Mouse (Mus musculus) embryonic facial prominence, embryonic 13.5 days (tissue): ENCODE data around the gene Ppara. TPM values are rescaled to one million over a fixed set of nuclear protein-coding genes. Genes with fewer than 3 reads are reported as not detected.

Source experiments
- ATAC-seq: fragments of 200-750 bp; cut with Nextera tagmentation; 2 replicates; pipeline ENCODE4 v1.8.0; 2017; ENCODE audit warnings: low read depth; ENCODE audit not compliant: insufficient number of reproducible peaks, insufficient read depth, low FRiP score, low TSS enrichment
- H3K27ac ChIP-seq: fragments of 300-500 bp; sonication (generic); 2 replicates; pipeline ENCODE4 v1.5.1; 2015; ENCODE audit warnings: moderate library complexity, mild to moderate bottlenecking, inconsistent platforms
- H3K27me3 ChIP-seq: fragments of 300-500 bp; sonication (generic); 2 replicates; pipeline ENCODE4 v1.6.1; 2015; ENCODE audit warnings: mild to moderate bottlenecking, inconsistent platforms
- H3K36me3 ChIP-seq: fragments of 300-500 bp; sonication (generic); 2 replicates; pipeline ENCODE4 v1.6.1; 2015; ENCODE audit warnings: mild to moderate bottlenecking, inconsistent platforms
- H3K4me1 ChIP-seq: fragments of 300-500 bp; sonication (generic); 2 replicates; pipeline ENCODE4 v1.6.1; 2015; ENCODE audit warnings: inconsistent platforms
- H3K4me2 ChIP-seq: fragments of 300-500 bp; sonication (generic); 2 replicates; pipeline ENCODE4 v1.6.1; 2015; ENCODE audit warnings: moderate library complexity, mild to moderate bottlenecking, inconsistent platforms
- H3K4me3 ChIP-seq: fragments of 300-500 bp; sonication (generic); 2 replicates; pipeline ENCODE4 v1.5.1; 2015; ENCODE audit warnings: mild to moderate bottlenecking, inconsistent platforms
- H3K9ac ChIP-seq: fragments of 300-500 bp; sonication (generic); 2 replicates; pipeline ENCODE4 v1.6.1; 2015; ENCODE audit warnings: mild to moderate bottlenecking, inconsistent platforms
- H3K9me3 ChIP-seq: fragments of 300-500 bp; sonication (generic); 2 replicates; pipeline ENCODE4 v1.6.1; 2016; ENCODE audit warnings: inconsistent platforms
- WGBS: fragments of 180-500 bp; shearing (Covaris S2); methylation state at CpG from one replicate; pipeline ENCODE4 v1.1.7; 2015; ENCODE audit warnings: mixed read lengths; 5-methylcytosine and 5-hydroxymethylcytosine counted together
- polyA plus RNA-seq: library from polyadenylated mRNA; unstranded; fragments of >200 nt; fragmentation: Nextera tagmentation; extraction: Ambion mirVana; gene quantifications from 2 replicates; pipeline ENCODE4 v1.2.1, GENCODE M21; 2015

Ppara gene
- polyA plus RNA-seq, 1 experiment from 2014 or later, result 2.8 TPM

- Histone ChIP-seq H3K9me3 (no peaks in the 10 kb centered on the region), H3K9ac (no peak overlapping the region), H3K36me3 (no peaks in the 10 kb centered on the region), H3K27me3 (peaks cover 11% of the 10 kb centered on the region), H3K4me1 (peaks cover 20% of the 10 kb centered on the region), H3K27ac (no peak overlapping the region), H3K4me3 (no peak overlapping the region), H3K4me2 (no peak overlapping the region)
- ATAC-seq, result no peak
- WGBS, result 88% methylated on average over 9 of the region's 9 CpGs
Observed at GRCm38 (mm10) chr15:85713417-85713816, 21.4 kb upstream of the Ppara start.

GRCm38 (mm10) chr15:85715059-85715458 is 19.7 kb upstream of the Ppara start:
- WGBS, result 78% methylated on average over 3 of the region's 3 CpGs
- H3K9me3 ChIP-seq, result no peaks in the 10 kb centered on the region
- no peak overlapping the region for H3K4me3 ChIP-seq
- H3K36me3 ChIP-seq, result no peaks in the 10 kb centered on the region
- 0 out of 2 replicates have a peak, but pooled peaks have one; percentile 22 for ATAC-seq
- H3K27ac ChIP-seq, result no peak overlapping the region
- peaks cover 6% of the 10 kb centered on the region for H3K4me1 ChIP-seq
- peaks cover 11% of the 10 kb centered on the region for H3K27me3 ChIP-seq
- H3K9ac ChIP-seq, result no peak overlapping the region
- no peak overlapping the region for H3K4me2 ChIP-seq

- Histone ChIP-seq H3K4me1 (peaks cover 5% of the 10 kb centered on the region; the same call in 1 of the 2 replicates), H3K9ac (no peak overlapping the region), H3K36me3 (no peaks in the 10 kb centered on the region), H3K27ac (no peak overlapping the region), H3K9me3 (no peaks in the 10 kb centered on the region), H3K4me2 (no peak overlapping the region), H3K27me3 (peaks cover 11% of the 10 kb centered on the region), H3K4me3 (no peak overlapping the region)
- 9% methylated on average over 7 of the region's 7 CpGs for WGBS
- ATAC-seq, result 0 out of 2 replicates have a peak, but pooled peaks have one; percentile 15
Observed at GRCm38 (mm10) chr15:85716045-85716444, 18.7 kb upstream of the Ppara start.

- peaks cover 13% of the 10 kb centered on the region for H3K27me3 ChIP-seq
- no peak overlapping the region for H3K9ac ChIP-seq
- no peak overlapping the region for H3K27ac ChIP-seq
- H3K4me3 ChIP-seq, result no peak overlapping the region
- H3K36me3 ChIP-seq, result no peaks in the 10 kb centered on the region
- H3K9me3 ChIP-seq, result no peaks in the 10 kb centered on the region
- no peak for ATAC-seq
- H3K4me1 ChIP-seq, result peaks cover 5% of the 10 kb centered on the region; the same call in 1 of the 2 replicates
- H3K4me2 ChIP-seq, result no peak overlapping the region
- 75% methylated on average over 5 of the region's 5 CpGs for WGBS
Observed at GRCm38 (mm10) chr15:85716591-85716990, 18.2 kb upstream of the Ppara start.

- peaks cover 5% of the 10 kb centered on the region; the same call in 1 of the 2 replicates for H3K4me1 ChIP-seq
- H3K4me3 ChIP-seq, result no peak overlapping the region
- no peaks in the 10 kb centered on the region for H3K36me3 ChIP-seq
- H3K4me2 ChIP-seq, result no peak overlapping the region
- WGBS, result 68% methylated on average over 4 of the region's 4 CpGs
- no peaks in the 10 kb centered on the region for H3K9me3 ChIP-seq
- H3K27me3 ChIP-seq, result peaks cover 15% of the 10 kb centered on the region
- H3K27ac ChIP-seq, result no peak overlapping the region
- ATAC-seq, result no peak
- H3K9ac ChIP-seq, result no peak overlapping the region
Observed at GRCm38 (mm10) chr15:85717008-85717407, 17.8 kb upstream of the Ppara start.

GRCm38 (mm10) chr15:85717800-85718199 is 17.0 kb upstream of the Ppara start:
- H3K27me3 ChIP-seq, result peaks cover 17% of the 10 kb centered on the region
- no peak for ATAC-seq
- H3K4me2 ChIP-seq, result no peak overlapping the region
- H3K4me3 ChIP-seq, result no peak overlapping the region
- 81% methylated on average over 2 of the region's 2 CpGs for WGBS
- H3K4me1 ChIP-seq, result 0 out of 2 replicates have a peak, but pooled peaks cover 1% of the 10 kb centered on the region
- H3K9ac ChIP-seq, result no peak overlapping the region
- H3K27ac ChIP-seq, result no peak overlapping the region
- H3K36me3 ChIP-seq, result no peaks in the 10 kb centered on the region
- H3K9me3 ChIP-seq, result no peaks in the 10 kb centered on the region

- WGBS, result 76% methylated on average over 7 of the region's 7 CpGs
- Histone ChIP-seq H3K4me2 (no peak overlapping the region), H3K36me3 (no peaks in the 10 kb centered on the region), H3K27me3 (peaks cover 17% of the 10 kb centered on the region), H3K9me3 (no peaks in the 10 kb centered on the region), H3K27ac (no peak overlapping the region), H3K9ac (no peak overlapping the region), H3K4me3 (no peak overlapping the region), H3K4me1 (no peaks in the 10 kb centered on the region)
- ATAC-seq, result no peak
Observed at GRCm38 (mm10) chr15:85719017-85719416, 15.8 kb upstream of the Ppara start.

- no peak overlapping the region for H3K27ac ChIP-seq
- H3K9me3 ChIP-seq, result no peaks in the 10 kb centered on the region
- no peaks in the 10 kb centered on the region for H3K4me1 ChIP-seq
- ATAC-seq, result no peak
- no peaks in the 10 kb centered on the region for H3K36me3 ChIP-seq
- H3K9ac ChIP-seq, result no peak overlapping the region
- WGBS, result 67% methylated on average over 6 of the region's 6 CpGs
- H3K4me2 ChIP-seq, result no peak overlapping the region
- H3K27me3 ChIP-seq, result peaks cover 13% of the 10 kb centered on the region
- H3K4me3 ChIP-seq, result no peak overlapping the region
Observed at GRCm38 (mm10) chr15:85720366-85720841, 14.4 kb upstream of the Ppara start.

- no peak overlapping the region for H3K4me3 ChIP-seq
- H3K27me3 ChIP-seq, result peaks cover 7% of the 10 kb centered on the region
- ATAC-seq, result no peak
- no peaks in the 10 kb centered on the region for H3K36me3 ChIP-seq
- 43% methylated on average over 11 of the region's 11 CpGs for WGBS
- H3K4me1 ChIP-seq, result no peaks in the 10 kb centered on the region
- no peak overlapping the region for H3K4me2 ChIP-seq
- H3K27ac ChIP-seq, result no peak overlapping the region
- no peaks in the 10 kb centered on the region for H3K9me3 ChIP-seq
- H3K9ac ChIP-seq, result no peak overlapping the region
Observed at GRCm38 (mm10) chr15:85724271-85725165, 10.3 kb upstream of the Ppara start.

- WGBS, result 83% methylated on average over 5 of the region's 5 CpGs
- H3K4me2 ChIP-seq, result no peak overlapping the region
- H3K9ac ChIP-seq, result no peak overlapping the region
- no peaks in the 10 kb centered on the region for H3K36me3 ChIP-seq
- H3K9me3 ChIP-seq, result no peaks in the 10 kb centered on the region
- no peak for ATAC-seq
- no peak overlapping the region for H3K4me3 ChIP-seq
- H3K27me3 ChIP-seq, result peaks cover 23% of the 10 kb centered on the region
- H3K27ac ChIP-seq, result no peak overlapping the region
- H3K4me1 ChIP-seq, result no peaks in the 10 kb centered on the region
Observed at GRCm38 (mm10) chr15:85728224-85728623, 6.6 kb upstream of the Ppara start.

- Histone ChIP-seq H3K4me1 (no peaks in the 10 kb centered on the region), H3K4me2 (no peak overlapping the region), H3K27ac (no peak overlapping the region), H3K27me3 (peaks cover 33% of the 10 kb centered on the region), H3K9ac (no peak overlapping the region), H3K9me3 (no peaks in the 10 kb centered on the region), H3K36me3 (no peaks in the 10 kb centered on the region), H3K4me3 (no peak overlapping the region)
- ATAC-seq, result no peak
- WGBS, result 80% methylated on average over 9 of the region's 9 CpGs
Observed at GRCm38 (mm10) chr15:85729256-85729655, 5.5 kb upstream of the Ppara start.

- Histone ChIP-seq H3K36me3 (no peaks in the 10 kb centered on the region), H3K9me3 (no peaks in the 10 kb centered on the region), H3K27ac (no peak overlapping the region), H3K4me1 (peaks cover 7% of the 10 kb centered on the region; the same call in 1 of the 2 replicates), H3K4me3 (no peak overlapping the region), H3K27me3 (peaks cover 41% of the 10 kb centered on the region), H3K9ac (no peak overlapping the region), H3K4me2 (no peak overlapping the region)
- 47% methylated on average over 2 of the region's 2 CpGs for WGBS
- ATAC-seq, result no peak
Observed at GRCm38 (mm10) chr15:85730027-85730426, 4.8 kb upstream of the Ppara start.
